Mouse (Mus musculus) bone marrow, adult 2 months (tissue): ENCODE measurements around the gene Dmap1.

Source experiments
- CTCF ChIP-seq: fragments of 200-500 bp; IDR thresholded peaks from 2 replicates; pipeline ENCODE4 v1.5.1; 2011; ENCODE audit warnings: low read length, control low read depth; ENCODE audit not compliant: control insufficient read depth, insufficient read depth
- POLR2A ChIP-seq: fragments of 200-500 bp; IDR thresholded peaks from 2 replicates; pipeline ENCODE4 v1.6.1; 2011; ENCODE audit warnings: low read depth, mild to moderate bottlenecking, control low read depth, low read length, borderline replicate concordance; ENCODE audit not compliant: control insufficient read depth

DNA sequence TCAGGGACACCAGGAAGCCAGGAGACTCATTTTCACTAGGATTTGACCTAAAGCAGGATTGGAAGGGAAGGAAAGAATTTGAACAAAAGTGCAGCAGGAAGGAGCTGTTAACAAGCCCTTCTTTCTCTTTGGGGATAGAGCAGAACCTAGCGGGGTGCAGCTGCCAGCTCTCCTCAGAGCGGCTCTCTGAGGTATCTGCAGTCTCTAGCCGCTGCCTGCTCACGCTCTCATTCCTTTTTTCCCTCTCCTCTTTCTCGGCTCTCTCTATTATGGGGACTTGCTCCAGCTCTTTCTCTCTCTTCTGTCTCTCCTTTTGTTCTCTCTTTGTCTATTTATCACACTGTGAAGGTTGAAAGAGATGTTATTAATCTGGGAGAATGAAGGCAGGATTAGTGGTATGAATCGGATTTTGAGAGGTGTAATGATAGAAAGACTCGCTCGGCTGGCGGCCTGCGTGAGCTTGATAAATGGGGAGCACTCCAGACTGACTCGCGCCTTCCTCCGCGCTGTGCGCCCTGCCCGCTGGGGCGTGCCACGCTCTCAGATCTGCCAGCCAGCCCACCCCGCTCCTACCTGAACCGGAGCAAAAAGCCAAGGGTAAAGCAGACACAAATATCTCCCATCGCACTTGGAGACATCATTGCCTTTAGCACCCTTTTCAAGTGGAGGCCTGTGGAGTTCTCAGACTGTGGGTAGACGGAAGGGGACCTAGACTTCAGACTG is 45.0 kb downstream of the Dmap1 start:
- TF ChIP-seq CTCF (no peak), POLR2A (no peak)
